Mouse (Mus musculus): ENCODE results near the gene Phyh.
"Not testable (repeated sequence)": the region's sequence is repeated elsewhere in the genome, so short reads cannot be mapped to it uniquely, and the experiment has no call there.

- not testable (repeated sequence) for TF ChIP-seq CTCF (conservative IDR thresholded peaks at IDR 0.05; ENCODE audit: low read length); POU5F1 (IDR thresholded peaks at IDR 0.05; ENCODE audit: borderline replicate concordance, low read length)
These were observed 30.9 kb downstream of the Phyh start for GRCm38 (mm10) chr2:4949691-4950090.

All from E14TG2a.4 (cell line).